Mouse (Mus musculus): ENCODE results near the gene Cilp2. TPM values are rescaled to one million over a fixed set of nuclear protein-coding genes. Genes with fewer than 3 reads are reported as not detected.
A peak's percentile ranks its signal among the peaks of the same experiment; 100 is the strongest.

The Cilp2 gene
- total RNA-seq, 1 experiment from 2014 or later = not detected

GRCm38 (mm10) chr8:69837057-69837682 lies 50.3 kb downstream of the Cilp2 start:
- ATAC-seq (ENCODE audit: extremely low read depth, insufficient number of reproducible peaks, low FRiP score, poor library complexity, severe bottlenecking) = no peak

DNA sequence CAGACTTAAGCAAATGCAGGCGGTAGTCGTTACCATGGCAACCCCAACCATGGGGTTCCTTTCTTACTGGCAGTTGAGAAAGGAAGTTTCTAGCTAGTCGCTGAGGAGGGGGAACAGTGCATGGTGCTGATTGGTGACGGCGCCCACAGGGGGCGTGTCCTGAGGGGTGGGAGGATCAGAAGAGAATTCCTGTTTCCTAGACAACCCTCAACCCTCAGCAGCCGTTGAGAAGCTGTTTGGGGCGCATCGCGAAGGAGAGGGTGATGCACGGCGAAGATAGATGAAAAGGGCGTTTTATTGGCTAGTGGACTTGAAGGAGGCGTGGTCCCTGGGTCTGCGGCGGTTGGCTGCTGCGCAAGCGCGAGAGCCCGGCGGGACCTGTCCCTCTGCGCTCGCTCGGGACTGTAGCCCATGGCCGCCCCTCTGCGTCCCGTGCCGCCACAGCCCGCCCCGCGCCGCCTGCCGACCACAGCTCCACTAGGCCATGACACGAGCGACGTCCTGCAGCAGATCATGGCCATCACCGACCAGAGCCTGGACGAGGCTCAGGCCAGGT lies 55.1 kb downstream of the Cilp2 start, which contains the start of gene Pbx4:
TSS of gene Pbx4 (plus strand) at position 194 of the 556 bp plus-strand sequence.
- ATAC-seq (ENCODE audit: extremely low read depth, insufficient number of reproducible peaks, low FRiP score, poor library complexity, severe bottlenecking) = peak; percentile 90

Other genes with a start within 250 kb of the Cilp2 start
- gene Zfp964, start 233.2 kb downstream of the Cilp2 start, total RNA-seq (2017) = 0.98 and 1.6 TPM in 2 replicates
- gene Zfp869, start 177.0 kb downstream of the Cilp2 start, total RNA-seq (2017) = 62.8 and 72.8 TPM in 2 replicates
- 8.8 and 11.2 TPM in 2 replicates for gene Zfp963, start 137.7 kb downstream of the Cilp2 start, total RNA-seq (2017)
- gene Gm20422, start 112.8 kb downstream of the Cilp2 start, total RNA-seq (2017) = not detected in 2 replicates
- gene Atp13a1, start 96.5 kb downstream of the Cilp2 start, total RNA-seq (2017) = 22.3 and 24.7 TPM in 2 replicates
- 54.3 and 55.7 TPM in 2 replicates for gene Zfp866, start 96.5 kb downstream of the Cilp2 start, total RNA-seq (2017)
- gene Gmip, start 79.0 kb downstream of the Cilp2 start, total RNA-seq (2017) = 265 and 326 TPM in 2 replicates
- 3.7 and 4.7 TPM in 2 replicates for gene Lpar2, start 65.3 kb downstream of the Cilp2 start, total RNA-seq (2017)
- gene Pbx4, start 55.2 kb downstream of the Cilp2 start, total RNA-seq (2017) = 5.8 and 9.8 TPM in 2 replicates
- gene Tssk6, start 14.5 kb upstream of the Cilp2 start, total RNA-seq (2017) = 0.93 and 1.7 TPM in 2 replicates
- 55.9 and 58.3 TPM in 2 replicates for gene Ndufa13, start 14.9 kb upstream of the Cilp2 start, total RNA-seq (2017)
- 0.61 TPM in 1 of 2 replicates, not detected in the other for gene Yjefn3, start 15.0 kb upstream of the Cilp2 start, total RNA-seq (2017)
- gene Gatad2a, start 108.7 kb upstream of the Cilp2 start, total RNA-seq (2017) = 52.6 and 64.2 TPM in 2 replicates
- 104 and 111 TPM in 2 replicates for gene Mau2, start 155.0 kb upstream of the Cilp2 start, total RNA-seq (2017)
- gene Sugp1, start 155.1 kb upstream of the Cilp2 start, total RNA-seq (2017) = 46.8 and 51.9 TPM in 2 replicates
- gene Tm6sf2, start 185.2 kb upstream of the Cilp2 start, total RNA-seq (2017) = 0.74 and 0.93 TPM in 2 replicates
- not detected in 2 replicates for gene Hapln4, start 195.8 kb upstream of the Cilp2 start, total RNA-seq (2017)
- not detected in 2 replicates for gene Ncan, start 233.2 kb upstream of the Cilp2 start, total RNA-seq (2017)
- 4.7 and 5.2 TPM in 2 replicates for gene Nr2c2ap, start 243.6 kb upstream of the Cilp2 start, total RNA-seq (2017)

Measured in neutrophil, adult 5-6 weeks (primary cell).